Mouse (Mus musculus) bone marrow macrophage, adult 2 months (primary cell): ENCODE data around the gene Rps21.

Experiments used
- CTCF ChIP-seq: IDR thresholded peaks from 2 replicates; pipeline ENCODE4 v1.5.1; 2012; ENCODE audit warnings: low read depth, mild to moderate bottlenecking, low read length, moderate library complexity
- POLR2A ChIP-seq: IDR thresholded peaks from 2 replicates; pipeline ENCODE4 v1.6.1; 2012; ENCODE audit warnings: mild to moderate bottlenecking, low read depth, low read length, borderline replicate concordance

DNA sequence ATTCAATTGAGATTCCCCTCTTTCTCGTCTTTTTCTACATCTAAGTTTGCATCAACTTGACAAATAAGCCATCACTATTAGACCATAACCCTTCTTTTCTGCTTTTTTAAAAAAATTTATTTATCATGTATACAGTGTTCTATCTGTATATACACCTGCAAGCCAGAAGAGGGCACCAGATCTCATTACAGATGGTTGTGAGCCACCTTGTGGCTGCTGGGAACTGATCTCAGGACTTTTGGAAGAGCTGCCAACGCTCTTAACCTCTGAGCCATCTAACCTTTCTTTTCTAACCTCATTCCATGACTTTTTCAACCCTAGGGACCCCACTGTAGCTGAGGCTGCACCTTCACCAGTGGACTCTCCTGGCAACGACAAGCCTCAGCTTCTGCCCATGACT lies 44.9 kb upstream of the Rps21 start:
- TF ChIP-seq CTCF (no peak), POLR2A (no peak)
